Mouse (Mus musculus) kidney, embryonic 16.5 days (tissue): ENCODE measurements around the gene Zfp781. TPM values are rescaled to one million over a fixed set of nuclear protein-coding genes. Genes with fewer than 3 reads are reported as not detected.
"Not testable (repeated sequence)": the region's sequence is repeated elsewhere in the genome, so short reads cannot be mapped to it uniquely, and the experiment has no call there.

Source experiments
- ATAC-seq: fragments of 200-750 bp; cut with Nextera tagmentation; 2 replicates; pipeline ENCODE4 v1.8.0; 2017; ENCODE audit warnings: moderate TSS enrichment; ENCODE audit not compliant: low FRiP score, low TSS enrichment
- H3K27ac ChIP-seq: fragments of 300-500 bp; sonication (generic); 2 replicates; pipeline ENCODE4 v1.5.1; 2014; ENCODE audit warnings: low read length
- H3K27me3 ChIP-seq: fragments of 300-500 bp; sonication (generic); 2 replicates; pipeline ENCODE4 v1.6.1; 2014; ENCODE audit warnings: low read length, control low read depth, mixed read lengths; ENCODE audit not compliant: insufficient read depth
- H3K36me3 ChIP-seq: fragments of 300-500 bp; sonication (generic); 2 replicates; pipeline ENCODE4 v1.6.1; 2014; ENCODE audit warnings: low read length, control low read depth, mixed read lengths; ENCODE audit not compliant: insufficient read depth
- H3K4me1 ChIP-seq: fragments of 300-500 bp; sonication (generic); 2 replicates; pipeline ENCODE4 v1.6.1; 2014; ENCODE audit warnings: low read length, control low read depth, mixed read lengths; ENCODE audit not compliant: insufficient read depth
- H3K4me2 ChIP-seq: fragments of 300-500 bp; sonication (generic); replicated peaks from 2 replicates; pipeline ENCODE4 v1.6.1; 2014; ENCODE audit warnings: low read depth, low read length
- H3K4me3 ChIP-seq: fragments of 300-500 bp; sonication (generic); 2 replicates; pipeline ENCODE4 v1.5.1; 2014; ENCODE audit warnings: mild to moderate bottlenecking, low read length
- H3K9ac ChIP-seq: fragments of 300-500 bp; sonication (generic); replicated peaks from 2 replicates; pipeline ENCODE4 v1.6.1; 2014; ENCODE audit warnings: low read length
- H3K9me3 ChIP-seq: fragments of 300-500 bp; sonication (generic); 2 replicates; pipeline ENCODE4 v1.6.1; 2016; ENCODE audit warnings: low read length, control low read depth
- WGBS: fragments of 180-500 bp; shearing (Covaris S2); extraction: QIAGEN DNeasy Blood & Tissue Kit; methylation state at CpG from one replicate; pipeline ENCODE4 v1.1.7; 2014; 5-methylcytosine and 5-hydroxymethylcytosine counted together
- polyA plus RNA-seq: library from polyadenylated mRNA; unstranded; fragments of >200 nt; fragmentation: Nextera tagmentation; extraction: Ambion mirVana; gene quantifications from 2 replicates; pipeline ENCODE4 v1.2.1, GENCODE M21; 2015

The Zfp781 gene
- polyA plus RNA-seq = 4.3 and 4.8 TPM in 2 replicates

DNA sequence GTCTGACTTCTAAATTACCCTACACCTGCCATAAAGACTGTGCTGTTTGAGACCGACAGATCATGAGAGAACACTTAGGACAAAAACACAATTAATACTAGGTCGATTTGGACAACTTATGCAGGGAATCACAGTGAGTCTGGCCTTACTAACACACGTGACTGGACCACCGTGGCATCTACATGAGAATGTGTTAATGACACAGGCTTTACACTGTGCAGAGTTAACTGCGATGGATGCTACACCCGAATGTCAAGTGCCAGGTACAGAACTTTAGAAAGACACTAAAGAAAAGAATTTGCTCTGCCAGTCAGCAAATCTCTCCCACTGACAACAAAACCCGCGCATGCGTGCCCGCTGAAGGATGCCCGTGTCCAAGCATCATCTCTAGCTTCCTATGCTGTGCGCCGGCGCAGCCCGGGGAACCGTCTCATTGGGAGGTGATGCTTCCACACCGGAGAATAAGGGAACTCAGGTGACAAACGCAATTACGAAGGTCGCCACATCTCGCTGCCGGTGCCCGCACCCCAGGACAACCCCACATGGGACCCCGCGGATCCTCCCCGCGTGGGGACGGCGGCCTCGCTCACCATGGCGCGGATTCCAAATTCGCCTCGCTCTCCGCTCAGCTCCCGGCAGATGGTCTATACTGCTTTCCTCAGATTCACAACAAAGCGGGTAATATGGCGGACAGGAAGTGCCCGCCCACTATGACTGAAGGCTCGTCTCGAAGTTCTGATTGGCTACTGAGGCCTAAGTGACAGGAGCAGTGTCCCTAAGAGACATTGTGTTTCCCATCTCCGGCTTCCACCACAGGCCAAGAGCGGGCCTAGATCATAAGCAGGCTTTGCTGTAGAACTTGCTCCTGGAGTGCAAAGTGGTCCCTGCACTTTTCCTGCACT lies at the start of gene Zfp781:
Gene Zfp781 (minus strand): TSS at position 639 of the 902 bp plus-strand sequence.
- not testable (repeated sequence) for H3K27ac ChIP-seq, H3K36me3 ChIP-seq, H3K27me3 ChIP-seq, H3K4me3 ChIP-seq, H3K9ac ChIP-seq, H3K9me3 ChIP-seq, H3K4me2 ChIP-seq, H3K4me1 ChIP-seq
- WGBS = no CpG with 5 or more reads among the region's 43 CpGs
- ATAC-seq = peak; percentile 98

DNA sequence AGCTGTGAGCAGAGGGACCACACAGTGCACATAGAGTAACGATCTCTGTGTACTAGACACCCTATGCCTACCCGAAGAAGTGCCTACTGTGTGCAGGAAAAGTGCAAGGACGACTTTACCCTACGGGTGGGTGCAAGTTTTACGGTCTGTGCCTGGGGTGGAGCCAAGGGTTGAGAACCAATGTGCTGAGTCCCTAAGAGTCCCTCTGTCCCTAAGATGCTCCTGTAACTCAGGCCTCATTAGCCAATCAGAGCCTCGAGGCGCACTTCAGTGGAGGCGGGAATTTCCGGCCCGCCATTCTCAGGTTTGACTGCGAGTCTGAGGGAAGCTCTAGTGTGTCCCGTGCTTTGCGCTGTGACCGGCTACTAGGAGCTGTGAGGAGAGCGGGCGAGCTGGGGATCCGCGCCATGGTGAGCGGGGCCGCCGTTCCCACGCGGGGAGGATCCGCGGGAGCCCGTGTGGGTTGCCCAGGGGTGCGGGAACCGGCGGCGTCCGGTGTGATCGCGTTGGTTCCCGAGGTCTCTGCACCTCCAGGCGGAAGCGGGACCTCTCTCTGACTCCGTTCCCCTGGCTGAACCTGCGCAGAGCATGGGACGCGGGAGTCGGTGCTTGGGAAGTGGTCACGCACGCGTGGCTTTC lies 48.2 kb upstream of the Zfp781 start:
- no CpG with 5 or more reads among the region's 44 CpGs for WGBS
- not testable (repeated sequence) for H3K9me3 ChIP-seq, H3K4me3 ChIP-seq, H3K36me3 ChIP-seq, H3K9ac ChIP-seq, H3K27ac ChIP-seq, H3K4me2 ChIP-seq, H3K4me1 ChIP-seq, ATAC-seq, H3K27me3 ChIP-seq

- not testable (repeated sequence) for H3K4me1 ChIP-seq, H3K27ac ChIP-seq, H3K27me3 ChIP-seq, H3K9ac ChIP-seq, H3K4me2 ChIP-seq, H3K36me3 ChIP-seq, H3K9me3 ChIP-seq, H3K4me3 ChIP-seq
- peak; percentile 62 for ATAC-seq
- WGBS = no CpG with 5 or more reads among the region's 3 CpGs
Observed at GRCm38 (mm10) chr10:81930744-81931118, 451 bp upstream of the Zfp781 start.

DNA sequence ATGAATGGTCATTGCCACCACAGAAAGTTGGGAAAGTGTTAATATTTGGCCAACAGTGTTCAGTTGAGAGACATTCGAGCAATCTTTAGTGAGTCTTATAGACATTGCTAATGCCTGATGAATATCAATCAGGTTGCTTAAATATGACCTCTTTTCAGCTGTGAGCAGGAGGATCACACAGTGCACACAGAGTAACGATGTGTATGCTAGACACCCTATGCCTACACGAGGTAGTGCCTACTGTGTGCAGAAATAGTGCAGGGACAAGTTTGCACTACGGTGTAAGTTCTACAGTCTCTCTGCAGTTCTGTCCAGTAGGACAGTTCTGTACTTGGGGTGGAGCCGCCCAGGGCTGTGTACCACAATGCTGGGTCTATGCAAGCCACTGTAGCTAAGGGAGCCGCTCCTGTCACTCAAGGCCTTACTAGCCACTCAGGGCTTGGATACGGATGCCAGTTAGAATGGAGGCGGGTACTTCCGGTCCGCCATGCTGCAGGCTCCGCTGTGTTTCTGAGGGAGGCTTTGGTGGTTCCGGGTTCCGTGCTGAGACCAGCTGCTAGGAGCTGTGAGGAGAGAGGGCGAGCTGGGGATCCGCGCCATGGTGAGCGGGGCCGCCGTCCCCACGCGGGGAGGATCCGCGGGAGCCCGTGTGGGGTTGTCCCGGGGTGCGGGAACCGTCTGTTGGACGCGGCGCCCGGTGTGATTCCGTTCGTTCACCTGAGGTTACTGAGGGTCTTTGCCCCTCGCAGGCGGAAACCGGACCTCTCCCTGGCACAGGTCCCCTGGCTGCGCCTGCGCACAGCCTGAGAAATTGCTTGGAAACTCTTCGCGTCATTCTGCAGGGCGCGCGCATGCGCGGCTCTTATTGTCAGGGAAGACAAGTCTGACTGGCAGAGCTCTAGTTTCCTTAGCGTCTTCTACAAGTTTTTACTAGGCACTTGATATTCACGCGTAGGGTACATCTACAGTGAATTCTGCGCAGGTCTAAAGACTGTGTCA lies 66.6 kb downstream of the Zfp781 start, which contains the start of gene Gm32687:
Gene Gm32687 (plus strand): TSS at position 526 of the 999 bp plus-strand sequence.
- WGBS = 25% methylated on average over 4 of the region's 49 CpGs
- not testable (repeated sequence) for H3K9me3 ChIP-seq, H3K36me3 ChIP-seq, H3K27ac ChIP-seq, H3K4me3 ChIP-seq, H3K4me1 ChIP-seq, H3K4me2 ChIP-seq, H3K9ac ChIP-seq, H3K27me3 ChIP-seq
- ATAC-seq = peak; percentile 100

Other genes starting within 250 kb of the Zfp781 start
- gene Zfp433, start 225.7 kb downstream of the Zfp781 start, polyA plus RNA-seq = 17.9 and 19.4 TPM in 2 replicates
- 12.1 and 14.4 TPM in 2 replicates for gene Gm3055, start 159.3 kb downstream of the Zfp781 start, polyA plus RNA-seq
- 3.1 and 4.2 TPM in 2 replicates for gene Gm4767, start 118.3 kb downstream of the Zfp781 start, polyA plus RNA-seq
- 9.9 and 13.5 TPM in 2 replicates for gene Gm32687, start 66.5 kb downstream of the Zfp781 start, polyA plus RNA-seq
- gene Zfp873, start 117.6 kb upstream of the Zfp781 start, polyA plus RNA-seq = 16.9 and 17.6 TPM in 2 replicates
- gene BC024063, start 152.9 kb upstream of the Zfp781 start, polyA plus RNA-seq = 5.3 and 6.7 TPM in 2 replicates
- gene AU041133, start 197.5 kb upstream of the Zfp781 start, polyA plus RNA-seq = 6.2 and 7.0 TPM in 2 replicates